Mouse (Mus musculus): Measurements from ENCODE around the gene Slc27a5.

DNA sequence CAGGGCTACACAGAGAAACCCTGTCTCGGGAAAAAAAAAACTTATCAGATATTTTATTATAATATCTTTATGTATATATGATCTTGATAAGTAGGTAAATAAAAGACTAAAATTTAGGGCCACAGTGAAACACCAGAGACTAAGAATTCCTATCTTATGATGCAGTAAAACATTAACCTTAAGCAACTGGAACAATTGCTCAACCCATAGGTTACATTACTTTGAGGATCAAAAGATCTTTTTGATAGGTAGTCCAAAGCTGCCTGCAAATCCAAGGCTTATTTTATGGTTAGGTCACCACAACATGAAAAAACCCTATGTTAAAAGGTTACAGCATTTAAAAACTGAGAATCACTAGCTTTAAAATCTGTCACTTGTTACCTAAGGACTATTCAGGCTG lies 3.6 kb upstream of the Slc27a5 start:
- TF ChIP-seq CHD2 (IDR thresholded peaks at IDR 0.05; ENCODE audit: low read depth, low read length) (no peak), ZC3H11A (IDR thresholded peaks at IDR 0.05; ENCODE audit: borderline replicate concordance, low read depth, low read length) (no peak), ZNF384 (IDR thresholded peaks at IDR 0.05; ENCODE audit: low read depth, low read length) (no peak), MAFK (IDR thresholded peaks at IDR 0.05; ENCODE audit: insufficient read depth, low read depth, low read length) (no peak)
